Mouse (Mus musculus): ENCODE results near the gene Pde1c. TPM values are rescaled to one million over a fixed set of nuclear protein-coding genes. Genes with fewer than 3 reads are reported as not detected.

Pde1c gene
- polyA plus RNA-seq, 3 experiments from 2014 or later: 0.11 to 0.36 TPM; not detected in 1

DNA sequence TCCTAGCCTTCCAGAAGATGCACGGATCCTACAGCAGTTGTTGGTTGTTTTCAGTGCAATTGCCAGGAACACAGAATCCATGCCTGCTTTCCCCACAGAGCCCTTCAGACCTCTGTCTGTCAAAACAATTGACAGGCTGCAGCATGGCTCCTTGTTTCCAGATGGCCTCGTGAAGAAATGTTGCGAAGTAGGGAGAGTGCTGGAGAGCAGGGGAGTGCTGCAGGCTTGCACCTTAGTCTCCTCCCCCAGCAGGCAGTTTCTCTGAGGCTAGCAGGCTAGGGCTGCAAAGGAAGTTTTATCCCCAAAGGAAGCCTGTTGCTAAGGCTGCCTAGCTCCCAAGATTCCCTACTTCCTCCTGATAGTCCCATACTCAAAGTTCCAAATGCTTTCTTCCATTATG is 246.1 kb downstream of the Pde1c start:
- no peak for ATAC-seq

DNA sequence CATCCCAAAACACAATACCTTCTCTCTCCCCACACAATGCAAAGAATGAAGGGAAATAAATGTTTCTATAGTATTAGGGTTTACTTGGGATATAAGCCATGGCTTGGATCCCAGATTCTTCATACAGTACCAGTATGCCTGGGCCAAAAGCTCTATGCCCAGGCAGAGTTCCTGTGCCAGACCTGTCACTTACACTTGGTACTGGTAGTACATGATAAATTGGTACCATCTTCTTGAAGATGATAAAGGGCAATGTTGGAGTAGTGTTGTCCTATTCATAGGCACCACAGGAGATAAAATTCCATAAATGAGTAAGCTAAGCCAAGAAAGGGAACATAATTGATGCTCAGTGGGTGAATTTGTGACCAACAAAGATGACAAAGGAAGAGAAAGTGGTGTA is 258.6 kb downstream of the Pde1c start:
- ATAC-seq: no peak

DNA sequence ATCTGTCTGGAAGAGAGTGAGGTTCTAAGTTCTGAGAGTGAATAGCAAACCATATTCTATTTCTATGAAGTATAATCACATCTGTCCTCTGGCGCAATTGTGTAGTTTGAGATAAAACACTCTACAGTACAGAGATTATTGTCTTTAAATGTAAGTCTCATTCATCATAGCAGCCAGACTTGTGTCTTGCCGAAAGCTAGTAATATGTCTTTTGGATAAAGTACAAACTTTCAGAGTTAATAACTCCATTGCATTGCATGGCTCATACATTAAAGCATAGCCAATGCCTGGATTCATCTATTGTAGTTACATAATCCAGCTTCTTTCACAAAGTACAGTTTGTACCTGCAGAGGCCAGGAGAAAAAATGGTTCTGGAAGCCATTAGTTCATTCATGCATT is 262.8 kb downstream of the Pde1c start:
- ATAC-seq: no peak

DNA sequence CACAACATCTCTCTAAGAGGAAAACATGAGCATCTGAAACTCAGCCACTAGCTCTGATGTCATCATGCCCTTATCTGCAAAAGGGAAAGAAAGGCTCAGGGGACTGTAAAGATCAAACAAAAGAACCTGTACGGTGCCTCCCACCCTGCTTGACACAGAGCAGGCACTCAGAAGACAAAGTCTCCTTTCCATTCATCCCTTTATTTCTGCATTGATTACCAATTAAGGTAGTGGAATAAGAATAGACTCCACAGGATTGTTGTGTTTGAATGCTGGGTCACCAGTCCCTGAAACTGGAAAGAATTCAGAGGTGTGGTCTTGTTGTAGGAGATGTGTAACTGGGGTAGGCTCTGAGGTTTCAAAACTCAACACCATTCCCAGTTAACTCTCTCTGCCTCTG is 276.7 kb downstream of the Pde1c start:
- ATAC-seq: no peak

DNA sequence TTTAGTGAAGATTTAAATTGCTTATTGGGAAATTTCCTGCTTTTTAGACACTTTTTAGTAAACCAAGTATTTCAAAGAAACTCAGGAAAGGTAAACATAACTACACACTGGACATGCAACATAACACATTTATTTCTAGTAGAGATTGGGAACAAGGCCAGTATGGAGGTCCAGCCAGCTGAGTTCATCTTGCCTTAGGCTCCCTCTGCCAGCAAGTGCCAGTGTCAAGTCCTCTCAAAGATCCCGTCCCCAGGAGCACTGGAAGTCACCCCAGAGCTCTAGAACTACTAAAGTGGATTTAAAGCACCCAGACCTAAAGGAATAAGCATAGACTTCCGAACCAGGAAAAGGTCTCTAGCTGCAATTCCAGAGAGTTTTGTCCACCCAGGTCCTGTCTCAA is 279.6 kb downstream of the Pde1c start:
- no peak for ATAC-seq

DNA sequence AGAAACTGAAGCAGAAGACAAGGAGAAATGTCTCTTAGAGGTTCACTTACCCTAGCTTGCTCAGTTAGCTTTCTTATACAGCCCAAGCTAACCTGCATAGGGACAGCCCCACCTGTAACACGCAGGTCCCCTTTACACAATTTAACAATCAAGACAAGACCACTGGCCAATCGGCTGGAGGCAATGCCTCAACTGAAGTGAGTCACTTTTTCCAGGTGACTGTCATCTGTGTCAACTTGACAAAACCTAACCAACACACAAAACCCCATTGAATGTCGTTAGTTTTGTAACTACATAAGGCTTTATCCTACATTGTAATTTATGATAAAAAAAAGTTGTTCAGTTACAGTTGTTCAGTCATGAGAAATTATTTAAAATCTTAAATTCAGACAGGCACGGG is 284.1 kb downstream of the Pde1c start:
- no peak for ATAC-seq

DNA sequence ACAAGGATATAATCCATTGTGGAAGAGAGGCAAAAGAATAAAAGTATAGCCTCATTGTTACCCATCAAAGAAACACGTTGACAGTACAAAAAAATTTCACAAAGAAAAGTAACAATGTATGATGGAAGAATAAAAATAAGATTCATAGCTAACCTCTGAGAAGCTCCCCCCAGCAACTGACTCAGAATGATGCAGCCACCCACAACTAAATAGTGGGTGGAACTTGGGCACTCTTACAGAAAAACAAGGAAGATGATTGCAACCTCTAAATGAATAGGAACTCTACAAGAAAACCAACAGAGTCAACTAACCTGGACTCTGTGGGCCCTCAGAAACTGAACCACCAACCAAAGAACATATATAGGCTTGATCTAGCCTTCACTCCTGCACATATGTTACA is 293.4 kb downstream of the Pde1c start:
- ATAC-seq: no peak

DNA sequence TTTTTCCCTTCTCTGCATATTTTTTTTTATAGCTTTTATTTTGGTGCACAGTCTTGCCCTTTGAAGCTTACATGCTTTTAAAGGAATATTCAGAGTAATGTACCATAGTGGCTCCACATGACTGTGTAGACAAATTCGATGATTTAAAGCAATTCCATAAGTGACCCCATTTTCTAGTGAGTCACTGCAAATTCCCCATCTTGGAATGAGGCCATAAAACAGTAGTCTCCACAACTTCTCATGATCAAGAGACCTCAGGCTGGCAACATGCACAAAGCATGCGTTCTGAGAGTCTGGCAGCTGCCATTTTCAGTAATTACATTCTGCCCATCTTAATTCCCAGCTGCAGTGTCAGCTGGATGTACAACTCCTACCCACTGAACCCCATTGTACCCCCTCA is 297.2 kb downstream of the Pde1c start:
- ATAC-seq: no peak

DNA sequence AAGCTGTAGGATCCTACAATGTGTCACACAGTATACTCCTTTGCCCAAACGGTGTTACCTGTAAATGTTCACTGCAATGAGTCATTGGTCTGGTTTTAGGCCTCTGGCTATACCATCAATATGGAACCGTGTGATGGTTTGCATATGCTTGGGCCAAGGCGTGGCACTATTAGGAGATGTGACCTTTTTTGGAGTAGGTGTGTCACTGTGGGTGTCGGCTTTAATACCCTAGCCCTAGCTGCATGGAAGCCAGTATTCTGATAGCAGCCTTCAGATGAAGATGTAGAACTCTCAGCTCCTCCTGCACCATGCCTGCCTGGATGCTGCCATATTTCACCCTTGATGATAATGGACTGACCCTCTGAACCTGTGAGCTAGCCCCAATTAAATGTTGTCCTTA is 304.4 kb downstream of the Pde1c start:
- no peak for ATAC-seq

DNA sequence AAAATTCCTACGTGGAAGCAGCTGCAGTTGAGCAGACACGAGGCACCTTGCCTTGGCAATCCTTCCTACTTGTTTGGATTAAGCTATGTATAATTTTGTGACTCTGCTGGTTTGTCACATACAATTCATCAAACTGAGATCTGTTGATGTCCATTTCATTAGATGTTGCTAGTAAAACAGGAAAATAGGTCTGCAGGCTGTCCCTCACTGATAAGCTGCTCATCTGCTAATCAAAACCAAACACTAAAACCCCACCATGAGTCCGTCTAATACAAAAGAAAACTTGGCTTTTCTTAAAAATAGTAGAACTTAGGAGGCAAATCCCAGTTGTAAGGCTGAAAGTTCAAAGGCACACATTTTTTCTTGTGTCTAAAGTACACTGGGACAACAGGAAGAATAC is 308.8 kb downstream of the Pde1c start:
- no peak for ATAC-seq

DNA sequence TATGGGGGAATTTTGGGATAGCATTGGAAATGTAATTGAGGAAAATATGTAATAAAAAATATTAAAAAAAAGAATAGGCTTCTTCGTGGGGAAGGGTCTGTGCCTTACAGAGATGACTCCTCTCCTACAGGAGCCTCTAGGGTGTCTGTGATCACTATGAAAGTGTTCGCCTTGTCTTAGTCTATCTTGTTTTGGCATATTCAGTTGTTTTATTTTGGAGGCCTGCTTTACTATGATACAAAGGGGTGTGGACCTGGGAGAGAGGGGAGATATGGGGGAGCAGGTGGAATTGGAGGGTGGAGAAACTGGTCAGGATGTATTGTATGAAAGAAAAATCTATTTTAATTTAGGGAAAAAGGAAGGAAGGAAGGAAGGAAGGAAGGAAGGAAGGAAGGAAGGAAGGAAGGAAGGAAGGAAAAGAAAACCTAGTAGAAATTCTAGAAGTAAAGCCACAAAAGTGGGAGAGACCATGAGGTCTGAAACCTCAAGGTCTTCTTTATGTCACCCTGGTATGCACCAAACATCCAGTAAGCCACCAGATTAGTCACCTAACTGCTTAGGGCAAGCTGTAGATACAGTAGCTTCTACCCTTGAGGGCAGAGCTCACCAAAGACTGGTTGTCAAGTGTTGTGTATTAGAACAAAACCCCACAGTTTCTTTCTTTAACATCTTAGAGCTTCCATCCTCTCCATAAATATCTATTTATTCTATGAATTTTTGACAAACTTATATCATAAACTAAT is 311.2 kb downstream of the Pde1c start:
- ATAC-seq: no peak

DNA sequence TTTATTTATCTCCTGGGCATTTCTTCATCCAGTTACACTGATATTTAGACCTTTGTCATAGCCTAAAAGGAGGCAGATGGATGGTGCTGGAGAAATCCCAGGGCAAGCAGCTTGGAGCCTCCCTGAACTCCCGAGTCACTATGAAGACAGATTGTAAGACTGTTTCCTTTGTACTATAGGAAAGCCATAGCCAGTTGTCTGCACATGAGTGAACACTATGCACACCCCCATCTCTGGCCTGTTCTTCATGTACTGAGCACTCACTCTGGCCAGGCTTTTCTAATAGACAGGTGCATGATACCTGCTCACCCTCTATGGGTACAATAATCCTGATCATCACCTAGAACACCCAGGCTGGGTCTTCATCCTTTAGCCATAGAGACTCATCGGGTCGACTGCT is 318.8 kb downstream of the Pde1c start:
- ATAC-seq: no peak

DNA sequence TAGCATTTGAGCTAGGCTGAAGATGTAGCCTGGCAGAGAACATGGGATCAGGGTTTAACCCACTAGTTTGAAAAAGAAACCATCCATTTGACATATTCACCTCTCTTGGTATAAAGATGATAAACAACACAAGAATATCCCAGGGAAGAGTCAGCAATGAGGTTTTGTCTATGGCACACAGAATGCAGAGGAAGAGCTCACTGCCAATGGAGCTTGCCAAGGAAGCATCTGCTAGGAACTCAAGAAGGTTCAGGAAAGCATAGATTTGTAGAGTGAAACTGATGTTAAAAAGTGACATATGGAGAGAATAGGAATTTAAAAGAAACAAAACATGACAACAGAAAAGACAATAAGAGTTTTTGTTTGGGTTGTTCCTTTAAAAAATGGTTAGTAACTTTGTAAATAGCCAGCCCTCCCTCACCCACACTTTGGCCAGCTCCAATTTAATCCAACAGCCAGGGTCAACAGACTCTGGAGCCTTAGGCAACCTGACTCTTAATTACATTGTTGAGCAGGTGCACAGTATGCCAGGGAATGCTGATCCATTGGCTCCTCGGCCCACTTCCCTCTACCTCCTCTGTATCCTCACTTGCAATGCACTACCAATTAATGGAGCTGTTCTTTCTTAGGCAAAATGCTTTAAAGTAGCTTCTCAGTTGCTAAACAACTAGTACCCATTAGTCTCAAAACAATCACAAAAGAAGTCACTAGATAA is 377.3 kb downstream of the Pde1c start:
- ATAC-seq: no peak

DNA sequence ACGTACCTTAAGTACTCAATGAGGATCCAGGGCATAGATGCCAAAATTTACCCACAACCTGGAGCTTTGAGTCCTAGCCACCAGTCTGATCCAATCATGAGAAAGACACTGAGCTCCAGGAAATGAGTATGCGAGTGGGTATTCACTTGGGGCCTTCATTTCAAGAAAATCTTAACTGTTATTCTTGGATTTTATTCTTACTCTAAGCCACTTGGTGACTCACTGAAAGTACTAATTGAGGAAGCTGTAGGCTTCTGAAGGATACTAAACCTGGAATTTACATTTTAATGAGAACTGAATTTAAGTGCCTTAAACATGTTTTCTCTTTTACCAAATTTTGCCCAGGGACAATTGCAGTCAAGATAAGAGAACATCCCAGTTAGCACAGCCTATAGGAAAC is 392.4 kb downstream of the Pde1c start:
- ATAC-seq: no peak

DNA sequence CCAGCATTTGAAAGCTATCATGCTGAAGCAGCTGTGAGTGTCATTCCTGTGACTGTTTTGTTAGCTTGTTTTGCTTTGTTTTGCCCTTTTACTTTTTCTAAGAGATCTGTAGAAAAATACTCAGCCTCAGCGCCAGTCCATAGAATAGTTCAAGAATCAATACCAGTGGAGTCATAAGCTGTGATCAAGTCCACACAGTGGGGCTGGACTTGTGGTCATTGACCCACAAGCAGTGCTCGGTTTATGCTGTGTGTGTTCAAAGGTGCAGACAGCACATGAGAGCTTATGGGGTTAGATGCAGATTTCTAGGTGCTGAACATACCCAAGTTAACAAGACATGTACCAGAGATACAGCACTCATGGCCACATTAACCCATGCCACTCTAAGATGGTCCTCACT is 396.7 kb downstream of the Pde1c start:
- no peak for ATAC-seq

DNA sequence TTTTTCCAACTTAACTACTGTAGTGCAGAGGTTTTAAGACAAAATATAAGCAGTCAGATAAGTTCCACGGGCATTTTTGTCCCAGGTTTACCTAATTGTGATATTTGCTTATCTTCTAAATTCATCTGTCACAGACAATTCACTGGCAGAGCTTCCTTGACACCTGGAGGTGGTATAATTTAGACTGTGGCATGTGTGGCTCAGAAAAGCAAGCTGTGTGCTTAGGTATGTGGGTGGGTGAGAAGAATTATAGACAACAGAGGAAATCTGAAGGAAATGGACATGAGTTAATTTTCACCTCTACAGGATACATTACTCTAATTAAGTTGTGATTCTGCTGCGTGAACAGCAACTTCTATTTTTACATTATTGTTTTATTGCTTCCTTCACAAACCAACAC is 400.2 kb downstream of the Pde1c start:
- no peak for ATAC-seq

DNA sequence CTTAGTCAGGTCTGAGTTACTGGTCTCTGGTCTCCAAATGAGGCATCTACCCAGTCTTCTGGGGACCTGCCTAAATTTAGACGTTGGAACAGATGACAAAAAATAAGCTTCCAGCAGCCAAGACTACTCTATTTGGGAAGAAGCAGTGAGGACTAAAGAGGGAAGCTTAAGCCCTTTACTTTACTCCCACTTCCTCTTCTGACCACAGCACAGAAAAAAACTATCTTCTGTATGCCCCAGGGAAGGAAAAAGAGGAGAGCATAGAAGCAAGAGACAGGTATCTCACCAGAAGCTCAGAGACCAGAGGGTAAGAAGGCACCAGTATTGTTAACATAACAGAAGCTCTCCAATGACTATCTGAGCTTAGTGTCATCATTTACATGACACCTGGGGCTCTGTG is 410.7 kb downstream of the Pde1c start:
- no peak for ATAC-seq

DNA sequence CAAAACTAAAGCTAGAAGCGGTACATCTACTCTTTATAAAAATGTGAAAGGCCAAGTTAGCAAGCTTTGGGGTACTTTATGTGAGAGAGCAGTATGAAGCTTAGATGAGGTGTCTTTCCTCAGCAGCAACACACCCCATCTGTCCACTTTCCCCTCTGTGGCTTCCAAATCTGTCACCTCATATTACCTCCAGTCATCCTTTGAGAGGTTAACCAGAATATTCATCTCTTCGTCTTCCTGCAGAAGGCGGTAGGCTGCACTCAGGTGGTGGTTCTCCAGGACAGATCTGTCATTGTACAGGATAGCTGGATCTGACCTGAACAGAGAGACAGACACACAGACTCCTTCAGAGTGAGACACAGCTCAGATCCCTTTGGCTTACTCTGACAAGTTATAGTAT is 412.1 kb downstream of the Pde1c start:
- ATAC-seq: no peak

DNA sequence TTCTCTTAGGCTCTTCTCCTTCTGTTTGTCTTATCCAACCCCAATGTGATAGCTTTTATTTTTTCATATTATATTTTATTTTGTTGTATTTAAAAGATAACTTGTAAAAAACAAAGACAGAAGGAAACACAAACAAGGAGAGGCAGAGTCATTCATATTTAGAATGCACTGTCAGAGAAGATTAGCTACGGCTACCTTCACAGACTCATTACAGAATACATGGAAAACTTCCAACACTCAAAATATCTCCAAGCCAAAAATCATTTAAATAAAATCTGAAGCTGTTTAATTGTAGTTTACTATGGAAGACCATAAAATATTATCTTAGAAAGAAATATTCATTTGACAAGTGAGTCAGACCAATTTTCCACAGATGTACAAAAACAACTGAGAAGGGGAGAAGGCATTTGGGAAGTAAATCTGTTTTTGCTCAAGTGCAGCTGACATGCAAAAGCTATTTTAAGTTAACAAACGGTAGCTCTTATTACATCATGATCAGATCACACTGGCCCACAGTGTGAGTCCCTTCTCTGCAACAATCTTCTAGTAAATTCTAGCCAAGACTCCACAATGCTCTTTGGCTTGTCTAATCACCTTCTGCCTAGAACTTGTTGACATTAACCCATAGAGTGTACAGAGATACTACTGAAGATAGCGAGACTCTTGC is 438.3 kb downstream of the Pde1c start:
- no peak for ATAC-seq

DNA sequence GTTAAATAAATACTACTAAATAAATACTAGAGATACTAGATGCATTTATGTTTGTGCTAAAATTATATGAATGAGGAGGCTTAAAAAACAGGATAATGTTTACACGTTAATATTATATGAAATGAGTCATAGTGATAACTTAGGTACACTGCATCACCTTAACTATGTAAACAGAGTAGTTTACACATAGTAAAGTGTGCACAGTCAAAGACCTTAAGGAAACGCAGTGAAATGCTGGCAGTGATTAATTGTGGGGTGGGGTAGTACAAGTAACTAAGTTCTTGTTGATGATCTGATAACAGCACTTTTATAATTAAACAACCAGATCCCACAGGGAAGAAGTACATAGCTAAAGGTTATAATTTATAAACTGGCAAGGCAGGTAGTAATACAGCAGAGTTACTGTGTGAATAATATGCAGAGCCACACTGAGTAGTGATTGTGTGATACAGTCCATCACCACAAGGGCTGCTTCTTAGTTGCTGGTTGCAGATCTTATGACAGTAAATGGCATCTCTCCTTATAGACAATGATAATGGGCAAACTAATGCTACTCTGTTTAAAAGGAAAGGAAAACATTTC is 469.3 kb downstream of the Pde1c start:
- no peak for ATAC-seq

DNA sequence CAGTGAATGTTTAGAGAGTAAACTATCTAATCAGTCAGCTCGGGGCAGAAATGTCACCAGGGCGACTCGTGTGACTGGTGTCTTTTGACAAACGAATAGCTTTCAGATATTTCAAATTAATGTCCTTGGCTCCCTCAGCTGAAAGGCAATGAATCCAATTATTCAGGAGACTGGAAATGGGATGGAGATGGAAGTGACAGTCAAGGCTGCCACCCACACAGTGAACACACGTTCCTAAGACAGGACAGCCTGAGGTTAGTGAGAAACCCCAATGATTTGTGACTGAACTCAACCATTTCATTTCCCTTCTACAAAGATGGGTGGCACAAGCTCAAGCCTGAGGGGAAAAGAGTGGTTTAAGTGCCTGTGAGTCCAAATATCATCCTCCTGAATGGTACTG is 470.5 kb downstream of the Pde1c start:
- no peak for ATAC-seq

DNA sequence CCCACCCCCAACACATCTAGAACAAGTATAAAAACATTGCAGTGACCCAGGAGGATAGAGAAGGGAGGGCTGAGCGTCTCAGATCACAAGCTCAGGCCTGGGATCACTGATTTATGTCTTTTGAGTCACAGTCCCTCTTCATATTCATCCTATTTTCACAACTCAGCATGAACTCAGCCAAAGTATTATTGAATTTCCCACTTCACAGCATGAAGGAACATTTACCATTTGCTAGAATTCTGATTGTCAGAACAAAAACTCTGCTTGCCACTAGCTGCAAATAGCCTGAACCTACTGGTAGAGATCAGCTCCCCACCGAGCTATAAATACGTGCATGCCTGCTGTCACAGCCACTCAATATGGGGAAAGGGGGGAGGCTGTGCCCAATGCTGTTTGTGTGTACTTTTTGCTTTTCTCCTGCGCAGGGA is 492.5 kb downstream of the Pde1c start:
- no peak for ATAC-seq

DNA sequence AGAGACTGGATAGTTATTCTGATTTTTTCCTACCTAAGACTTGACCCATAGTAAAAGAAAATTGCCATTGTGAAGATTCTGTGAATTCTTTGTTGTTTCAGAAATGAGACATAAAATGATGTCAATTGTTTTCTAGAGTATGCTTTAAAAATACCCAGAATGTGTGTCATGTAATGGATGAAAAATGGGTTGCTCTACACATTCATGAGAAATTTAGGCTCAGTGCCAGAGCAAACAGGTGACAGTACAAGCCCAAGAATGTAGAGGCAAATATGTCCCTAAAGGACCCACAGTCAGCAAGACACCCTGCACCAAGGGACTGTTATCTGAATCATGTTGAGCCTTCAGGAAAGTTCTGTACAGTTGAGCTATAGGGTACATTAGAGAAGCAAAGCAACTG is 500.4 kb downstream of the Pde1c start:
- no peak for ATAC-seq

Data from inflammation-experienced regulatory T-cells, adult 6 months (primary cell).